Mouse (Mus musculus) hindbrain, embryonic 16.5 days (tissue): ENCODE results near the gene Hes7. TPM values are rescaled to one million over a fixed set of nuclear protein-coding genes. Genes with fewer than 3 reads are reported as not detected.
A peak's percentile ranks its signal among the peaks of the same experiment; 100 is the strongest.

Experiments
- ATAC-seq: fragments of 200-750 bp; cut with Nextera tagmentation; 2 replicates; pipeline ENCODE4 v1.8.0; 2017; ENCODE audit warnings: moderate TSS enrichment, moderate library complexity
- H3K27ac ChIP-seq: fragments of 300-500 bp; sonication (generic); 2 replicates; pipeline ENCODE4 v1.5.1; 2014; ENCODE audit warnings: low read depth, mild to moderate bottlenecking, control low read depth, low read length, moderate library complexity
- H3K27me3 ChIP-seq: fragments of 300-500 bp; sonication (generic); replicated peaks from 2 replicates; pipeline ENCODE4 v1.6.1; 2014; ENCODE audit warnings: low read length; ENCODE audit not compliant: control insufficient read depth, insufficient read depth
- H3K36me3 ChIP-seq: fragments of 300-500 bp; sonication (generic); 2 replicates; pipeline ENCODE4 v1.6.1; 2014; ENCODE audit warnings: mild to moderate bottlenecking, low read length, moderate library complexity, mixed read lengths; ENCODE audit not compliant: control insufficient read depth, insufficient read depth
- H3K4me1 ChIP-seq: fragments of 300-500 bp; sonication (generic); 2 replicates; pipeline ENCODE4 v1.6.1; 2014; ENCODE audit warnings: low read depth, low read length; ENCODE audit not compliant: control insufficient read depth, insufficient read depth
- H3K4me2 ChIP-seq: fragments of 300-500 bp; sonication (generic); 2 replicates; pipeline ENCODE4 v1.6.1; 2014; ENCODE audit warnings: mild to moderate bottlenecking, low read length, control low read depth, moderate library complexity
- H3K4me3 ChIP-seq: fragments of 300-500 bp; sonication (generic); 2 replicates; pipeline ENCODE4 v1.5.1; 2014; ENCODE audit warnings: mild to moderate bottlenecking, low read length, control low read depth, moderate library complexity
- H3K9ac ChIP-seq: fragments of 300-500 bp; sonication (generic); 2 replicates; pipeline ENCODE4 v1.6.1; 2014; ENCODE audit warnings: low read depth, mild to moderate bottlenecking, control low read depth, low read length, moderate library complexity
- H3K9me3 ChIP-seq: fragments of 300-500 bp; sonication (generic); 2 replicates; pipeline ENCODE4 v1.6.1; 2014; ENCODE audit warnings: mild to moderate bottlenecking, low read length, moderate library complexity; ENCODE audit not compliant: control insufficient read depth
- WGBS: fragments of 180-500 bp; shearing (Covaris S2); extraction: QIAGEN DNeasy Blood & Tissue Kit; methylation state at CpG from one replicate; pipeline ENCODE4 v1.1.7; 2014; 5-methylcytosine and 5-hydroxymethylcytosine counted together
- polyA plus RNA-seq: library from polyadenylated mRNA; unstranded; fragments of >200 nt; fragmentation: Nextera tagmentation; extraction: Ambion mirVana; gene quantifications from 2 replicates; pipeline ENCODE4 v1.2.1, GENCODE M21; 2015

Hes7 gene
- polyA plus RNA-seq, 1 experiment from 2014 or later = 1.8 TPM

DNA sequence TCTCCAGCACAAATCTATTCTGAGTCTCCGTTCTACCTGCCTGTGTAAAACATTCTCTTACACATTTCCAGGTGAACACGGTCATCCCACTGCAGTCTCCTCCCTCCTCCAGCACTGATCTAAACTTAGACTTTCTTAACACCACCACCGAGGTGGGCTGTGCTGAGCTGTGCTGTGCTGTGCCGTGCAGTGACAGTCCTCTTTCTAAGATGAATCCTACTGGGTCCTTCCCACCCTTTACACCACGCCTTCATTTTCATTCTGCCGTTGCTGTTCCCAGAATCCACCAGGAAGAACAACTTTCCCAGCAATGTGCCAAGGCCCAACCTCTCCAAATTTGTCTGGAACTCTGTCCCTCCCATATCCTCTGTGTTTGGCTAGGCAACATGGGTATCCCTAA lies 33.8 kb upstream of the Hes7 start:
- Histone ChIP-seq H3K36me3 (peaks cover 3% of the 10 kb centered on the region), H3K27ac (no peak overlapping the region)
- 74% methylated on average over 6 of the region's 6 CpGs for WGBS

DNA sequence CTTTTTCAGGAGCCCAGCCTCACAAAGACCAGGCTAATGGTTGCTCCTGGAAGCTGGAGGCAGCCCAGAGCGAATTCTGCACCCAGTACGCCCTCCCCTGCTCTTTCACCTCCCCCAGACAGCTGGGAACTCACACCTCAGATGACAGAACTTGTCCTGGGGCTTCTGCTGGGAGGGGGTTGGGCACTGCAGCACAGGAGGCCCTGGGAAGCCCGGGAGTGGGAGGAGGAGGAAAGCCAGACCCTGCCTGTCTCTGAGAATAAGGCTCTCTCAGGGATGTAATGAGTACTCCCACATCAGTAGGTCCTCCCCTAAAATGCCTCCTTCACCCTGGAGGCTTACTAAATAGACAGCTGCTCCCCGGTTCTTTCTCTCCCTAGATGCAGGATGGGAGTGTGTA lies 33.1 kb upstream of the Hes7 start:
- Histone ChIP-seq H3K4me2 (no peak overlapping the region), H3K4me3 (no peak overlapping the region), H3K4me1 (peaks cover 26% of the 10 kb centered on the region), H3K27me3 (no peaks in the 10 kb centered on the region), H3K27ac (no peak overlapping the region), H3K9me3 (no peaks in the 10 kb centered on the region), H3K9ac (no peak overlapping the region), H3K36me3 (peaks cover 6% of the 10 kb centered on the region)
- no peak for ATAC-seq
- WGBS = 33% methylated on average over 4 of the region's 4 CpGs

More for the DNA sequence above, 33.8 kb upstream of the Hes7 start:
- ATAC-seq = no peak
- no peak overlapping the region for H3K4me2 ChIP-seq
- H3K9ac ChIP-seq = no peak overlapping the region; the same call in 1 of the 2 replicates
- no peaks in the 10 kb centered on the region for H3K9me3 ChIP-seq
- H3K4me1 ChIP-seq = peaks cover 24% of the 10 kb centered on the region
- no peak overlapping the region for H3K4me3 ChIP-seq
- no peaks in the 10 kb centered on the region for H3K27me3 ChIP-seq

DNA sequence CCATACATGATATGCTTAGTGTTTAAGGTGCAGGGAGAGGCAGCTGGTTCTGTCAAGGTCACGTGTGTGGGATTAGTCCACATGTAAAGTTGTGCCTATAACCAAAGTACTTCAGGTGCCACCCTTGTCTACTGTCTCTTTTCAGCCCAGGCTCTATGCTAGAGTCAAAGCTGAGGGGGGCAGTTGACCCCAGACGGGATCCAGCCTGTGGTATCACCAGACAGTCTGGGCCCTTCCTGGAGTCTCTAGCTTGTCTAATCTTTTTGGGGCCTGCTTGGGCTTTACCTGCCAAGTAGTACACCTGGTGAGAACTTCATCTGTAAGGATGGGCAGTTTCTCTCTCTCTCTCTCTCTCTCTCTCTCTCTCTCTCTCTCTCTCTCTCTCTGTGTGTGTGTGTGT lies 32.6 kb upstream of the Hes7 start:
- H3K27ac ChIP-seq = peak overlapping the region; percentile 96
- peak overlapping the region; percentile 100; the same call in 1 of the 2 replicates for H3K9ac ChIP-seq
- peak overlapping the region; percentile 94 for H3K4me2 ChIP-seq
- peaks cover 6% of the 10 kb centered on the region for H3K36me3 ChIP-seq
- peaks cover 27% of the 10 kb centered on the region for H3K4me1 ChIP-seq
- H3K27me3 ChIP-seq = no peaks in the 10 kb centered on the region
- no peak for ATAC-seq
- H3K4me3 ChIP-seq = peak overlapping the region; percentile 99
- no peaks in the 10 kb centered on the region for H3K9me3 ChIP-seq
- 55% methylated on average over 2 of the region's 2 CpGs for WGBS

DNA sequence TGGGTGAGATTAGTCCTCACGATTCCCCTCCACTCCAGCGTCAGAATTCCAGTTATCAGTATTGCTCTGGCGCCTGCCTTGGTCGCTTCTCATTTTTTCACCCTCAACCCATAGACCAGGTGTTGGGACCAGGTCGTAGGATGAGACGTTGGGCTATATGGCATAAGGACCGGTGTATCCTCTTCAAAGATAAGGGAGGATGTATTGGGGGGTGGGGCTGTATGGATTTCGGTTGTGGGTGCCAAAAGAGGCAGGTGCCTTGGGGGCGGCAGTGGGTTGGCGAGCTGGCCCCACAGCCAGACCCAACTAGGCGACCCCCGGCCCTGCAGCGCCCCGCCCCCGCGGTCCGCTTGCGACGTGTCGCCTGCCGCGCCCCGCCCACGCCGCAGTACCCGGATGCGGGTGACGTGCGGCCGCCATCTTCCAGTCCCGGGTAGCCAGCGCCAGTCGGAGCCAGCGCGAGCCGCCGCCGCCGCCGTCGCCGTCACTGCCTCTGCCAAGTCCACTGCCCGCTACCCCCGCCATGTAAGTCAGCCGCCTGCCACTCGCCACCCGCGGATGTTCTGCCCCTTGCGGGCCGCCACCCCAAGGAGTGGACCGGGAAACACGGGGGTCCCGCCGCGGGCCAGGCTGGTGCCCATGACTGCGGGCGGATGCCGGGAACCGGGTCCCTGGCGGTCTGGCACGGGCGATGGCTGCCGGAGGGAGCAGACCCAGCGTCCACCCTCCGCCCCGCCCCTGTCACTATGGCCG lies 31.9 kb upstream of the Hes7 start, which contains the start of gene Vamp2:
Vamp2 (plus strand) TSS at position 388 of the 753 bp plus-strand sequence.
- Histone ChIP-seq H3K36me3 (peaks cover 6% of the 10 kb centered on the region), H3K9me3 (no peaks in the 10 kb centered on the region), H3K4me3 (peak within 1 kb of the TSS; percentile 99), H3K27ac (peak within 1 kb of the TSS; percentile 96), H3K27me3 (no peaks in the 10 kb centered on the region), H3K9ac (peak within 1 kb of the TSS; percentile 100), H3K4me2 (peak within 1 kb of the TSS; percentile 94), H3K4me1 (peaks cover 27% of the 10 kb centered on the region)
- WGBS = under 1% methylated on average over 57 of the region's 67 CpGs
- peak; percentile 85 for ATAC-seq

DNA sequence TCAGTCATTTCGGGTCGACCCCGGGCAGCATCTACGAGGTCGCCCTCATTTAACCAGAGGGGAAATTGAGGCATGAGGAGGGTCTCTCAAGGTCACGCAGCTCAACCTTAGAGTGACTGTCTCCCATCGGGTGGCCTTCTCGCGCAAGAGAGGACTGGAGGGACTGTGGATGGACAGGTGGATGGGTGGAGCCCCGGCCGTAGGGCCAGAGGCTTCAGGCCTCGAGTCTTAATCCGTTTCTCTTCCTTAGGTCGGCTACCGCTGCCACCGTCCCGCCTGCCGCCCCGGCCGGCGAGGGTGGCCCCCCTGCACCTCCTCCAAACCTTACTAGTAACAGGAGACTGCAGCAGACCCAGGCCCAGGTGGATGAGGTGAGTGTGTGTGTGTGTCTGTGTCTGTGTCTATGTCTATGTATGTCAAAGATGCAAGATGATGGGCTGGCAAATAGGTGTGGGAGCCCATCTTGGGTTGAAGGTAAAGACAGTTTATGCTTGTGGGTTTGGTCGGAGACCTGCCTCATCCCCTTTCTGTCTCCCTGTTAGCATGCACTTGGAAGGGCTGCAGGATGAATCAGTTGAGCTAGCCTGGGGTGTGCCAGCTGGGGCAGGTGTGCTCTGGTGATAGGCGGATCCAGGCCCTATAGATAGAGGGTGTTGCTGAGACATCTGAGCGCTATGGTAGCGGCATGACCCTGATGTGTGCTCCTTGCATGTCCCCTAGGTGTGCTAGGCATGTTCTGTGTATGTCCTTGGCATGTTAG lies 31.2 kb upstream of the Hes7 start:
- Histone ChIP-seq H3K4me1 (peaks cover 27% of the 10 kb centered on the region), H3K4me3 (peak overlapping the region; percentile 99), H3K9me3 (no peaks in the 10 kb centered on the region), H3K9ac (peak overlapping the region; percentile 100), H3K36me3 (peaks cover 6% of the 10 kb centered on the region), H3K27ac (peak overlapping the region; percentile 96), H3K4me2 (peak overlapping the region; percentile 94), H3K27me3 (no peaks in the 10 kb centered on the region)
- WGBS = 10% methylated on average over 25 of the region's 25 CpGs
- no peak; the same call in 1 of the 2 replicates for ATAC-seq

DNA sequence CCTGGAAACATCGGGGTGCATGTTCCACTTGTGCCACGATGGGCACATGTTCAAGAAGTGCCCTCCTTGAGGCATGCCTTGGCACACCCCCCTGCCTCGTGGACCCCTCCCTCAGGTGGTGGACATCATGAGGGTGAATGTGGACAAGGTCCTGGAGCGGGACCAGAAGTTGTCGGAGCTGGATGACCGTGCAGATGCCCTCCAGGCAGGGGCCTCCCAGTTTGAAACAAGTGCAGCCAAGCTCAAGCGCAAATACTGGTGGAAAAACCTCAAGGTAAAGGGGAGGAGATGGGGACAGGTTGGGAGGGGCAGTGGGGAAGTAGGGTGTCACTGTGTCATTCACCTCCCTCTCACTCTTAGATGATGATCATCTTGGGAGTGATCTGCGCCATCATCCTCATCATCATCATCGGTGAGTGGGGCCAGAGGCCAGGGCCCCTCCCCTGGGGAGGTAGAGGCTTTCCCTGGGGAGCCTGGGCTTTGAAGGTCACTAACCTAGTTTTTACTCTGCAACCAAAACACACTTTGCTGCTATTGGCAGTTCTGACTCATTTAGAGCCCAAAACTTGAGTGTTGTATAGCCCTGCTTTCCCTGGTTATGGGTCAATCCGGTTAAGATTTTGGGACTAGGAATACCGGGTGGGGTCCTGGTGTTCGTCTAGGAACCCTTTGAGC lies 30.5 kb upstream of the Hes7 start:
- Histone ChIP-seq H3K36me3 (peaks cover 6% of the 10 kb centered on the region), H3K27ac (peak overlapping the region; percentile 96; the same call in 1 of the 2 replicates), H3K4me3 (peak overlapping the region; percentile 99), H3K4me2 (peak overlapping the region; percentile 94), H3K4me1 (peaks cover 30% of the 10 kb centered on the region), H3K27me3 (no peaks in the 10 kb centered on the region), H3K9ac (peak overlapping the region; percentile 100), H3K9me3 (no peaks in the 10 kb centered on the region)
- 89% methylated on average over 12 of the region's 12 CpGs for WGBS
- ATAC-seq = no peak

DNA sequence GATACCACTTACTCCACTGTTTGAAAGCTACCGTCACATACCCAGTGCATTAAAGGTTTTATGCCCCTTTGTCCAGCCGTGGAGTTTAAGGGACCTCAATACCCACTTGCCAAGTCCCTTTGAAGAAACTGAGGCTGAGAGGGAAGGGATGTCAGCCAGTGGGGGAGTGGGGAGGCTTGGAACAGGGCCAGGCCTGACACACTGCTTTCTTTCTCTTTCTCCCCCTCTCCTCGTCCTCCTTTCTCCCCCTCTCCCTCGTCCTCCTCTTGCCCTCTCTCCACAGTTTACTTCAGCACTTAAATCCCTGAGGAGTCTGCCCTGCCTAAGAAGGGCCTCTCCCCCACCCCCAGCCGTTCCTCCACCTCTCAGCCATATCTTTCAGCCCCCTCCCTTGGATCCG lies 29.8 kb upstream of the Hes7 start:
- Histone ChIP-seq H3K4me2 (peak overlapping the region; percentile 94), H3K4me1 (peaks cover 31% of the 10 kb centered on the region), H3K36me3 (peaks cover 6% of the 10 kb centered on the region), H3K4me3 (no peak overlapping the region), H3K9me3 (no peaks in the 10 kb centered on the region), H3K9ac (0 out of 2 replicates have a peak overlapping the region, but pooled peaks have one; percentile 39), H3K27ac (no peak overlapping the region), H3K27me3 (no peaks in the 10 kb centered on the region)
- 42% methylated on average over 6 of the region's 6 CpGs for WGBS
- ATAC-seq = no peak

DNA sequence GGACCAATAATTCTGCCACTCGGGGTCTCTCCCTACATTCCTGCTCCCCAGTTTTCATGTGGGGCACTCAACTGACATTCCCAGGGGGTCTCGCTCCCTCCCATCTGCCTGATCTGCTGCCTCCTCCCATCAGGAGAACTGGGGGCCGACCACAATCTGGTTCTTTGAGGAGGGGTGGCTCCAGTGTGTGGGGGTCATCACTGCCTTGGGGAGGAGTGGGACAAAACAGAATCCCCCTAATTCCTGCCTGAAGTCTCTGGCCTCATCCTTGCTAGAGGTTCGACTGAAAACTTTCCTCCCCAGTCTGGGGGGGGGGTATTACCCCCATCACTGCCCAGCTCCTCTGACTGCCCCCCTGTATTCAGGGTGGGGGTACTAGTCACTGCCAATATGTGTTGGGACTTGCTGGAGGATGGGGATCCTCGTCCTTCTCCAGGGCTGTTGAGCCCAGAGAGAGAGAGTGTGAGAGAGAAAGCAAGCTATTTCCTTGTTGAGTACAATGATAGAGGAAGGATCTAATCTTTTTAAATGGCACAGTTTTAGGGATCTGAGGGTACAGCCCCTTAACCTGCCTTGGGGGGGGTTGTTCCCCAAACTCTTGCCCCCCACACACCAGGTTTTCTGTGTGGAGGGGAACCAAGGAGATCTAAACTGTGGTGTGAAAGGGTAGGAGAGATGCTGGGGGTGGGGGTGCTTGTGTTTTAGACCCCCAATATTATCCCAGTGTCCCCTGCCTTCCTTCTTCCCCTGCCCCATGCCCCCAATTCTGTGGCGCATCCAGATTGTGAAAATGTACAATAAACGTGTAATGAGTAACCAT lies 28.4 kb upstream of the Hes7 start:
- ATAC-seq = no peak
- H3K36me3 ChIP-seq = peaks cover 6% of the 10 kb centered on the region
- 67% methylated on average over 7 of the region's 7 CpGs for WGBS
- no peak overlapping the region for H3K9ac ChIP-seq
- H3K4me2 ChIP-seq = no peak overlapping the region
- H3K27ac ChIP-seq = no peak overlapping the region
- H3K4me3 ChIP-seq = no peak overlapping the region
- peaks cover 43% of the 10 kb centered on the region for H3K4me1 ChIP-seq
- no peaks in the 10 kb centered on the region for H3K9me3 ChIP-seq
- H3K27me3 ChIP-seq = no peaks in the 10 kb centered on the region
